Mouse (Mus musculus) heart, adult 11 months (tissue): ENCODE results near the gene Gm17617.
"Not testable (repeated sequence)": the region's sequence is repeated elsewhere in the genome, so short reads cannot be mapped to it uniquely, and the experiment has no call there.

Experiments used
- DNase-seq: peaks from one replicate; pipeline ENCODE4 v3.0.0; 2022

Gene Gm17617

GRCm38 (mm10) chr13:55124903-55125302, 8.4 kb downstream of the Gm17617 start:
- DNase-seq = no peak

- peak; percentile 50 for DNase-seq
These were observed 19.0 kb downstream of the Gm17617 start for GRCm38 (mm10) chr13:55114375-55114774.

GRCm38 (mm10) chr13:55107694-55108093, 25.7 kb downstream of the Gm17617 start:
- peak; percentile 99 for DNase-seq

- DNase-seq = peak; percentile 81
These were observed 26.2 kb downstream of the Gm17617 start for GRCm38 (mm10) chr13:55107116-55107515.

GRCm38 (mm10) chr13:55105953-55106691, 27.2 kb downstream of the Gm17617 start:
- peak; percentile 94 for DNase-seq

GRCm38 (mm10) chr13:55105045-55105952, 28.0 kb downstream of the Gm17617 start, which contains the start of gene Zfp346:
TSS of gene Zfp346 (plus strand) at chr13:55105311.
- peak; percentile 99 for DNase-seq

GRCm38 (mm10) chr13:55103351-55103750, 30.0 kb downstream of the Gm17617 start:
- DNase-seq = peak; percentile 72

- peak; percentile 78 for DNase-seq
These were observed 31.0 kb downstream of the Gm17617 start for GRCm38 (mm10) chr13:55102366-55102765.

GRCm38 (mm10) chr13:55101627-55102026, 31.7 kb downstream of the Gm17617 start:
- DNase-seq = peak; percentile 93

GRCm38 (mm10) chr13:55099726-55100478, 33.4 kb downstream of the Gm17617 start, which contains the start of gene Uimc1:
TSS of gene Uimc1 (minus strand) at chr13:55100300.
- peak; percentile 99 for DNase-seq

- peak; percentile 93 for DNase-seq
These were observed 34.2 kb downstream of the Gm17617 start for GRCm38 (mm10) chr13:55099066-55099725.

- DNase-seq = not testable (repeated sequence)
These were observed 35.5 kb downstream of the Gm17617 start for GRCm38 (mm10) chr13:55097841-55098240.

- DNase-seq = no peak
These were observed 40.8 kb downstream of the Gm17617 start for GRCm38 (mm10) chr13:55092588-55092987.
